Mouse (Mus musculus) kidney, postnatal 4 days (tissue): Measurements from ENCODE around the gene Wdr90.

ENCODE experiments used
- DNase-seq, 2 experiments: peaks; one replicate each; pipeline ENCODE4 v3.0.0; 2021; ENCODE audit warnings: mixed read lengths in 2 of 2

The Wdr90 gene

DNA sequence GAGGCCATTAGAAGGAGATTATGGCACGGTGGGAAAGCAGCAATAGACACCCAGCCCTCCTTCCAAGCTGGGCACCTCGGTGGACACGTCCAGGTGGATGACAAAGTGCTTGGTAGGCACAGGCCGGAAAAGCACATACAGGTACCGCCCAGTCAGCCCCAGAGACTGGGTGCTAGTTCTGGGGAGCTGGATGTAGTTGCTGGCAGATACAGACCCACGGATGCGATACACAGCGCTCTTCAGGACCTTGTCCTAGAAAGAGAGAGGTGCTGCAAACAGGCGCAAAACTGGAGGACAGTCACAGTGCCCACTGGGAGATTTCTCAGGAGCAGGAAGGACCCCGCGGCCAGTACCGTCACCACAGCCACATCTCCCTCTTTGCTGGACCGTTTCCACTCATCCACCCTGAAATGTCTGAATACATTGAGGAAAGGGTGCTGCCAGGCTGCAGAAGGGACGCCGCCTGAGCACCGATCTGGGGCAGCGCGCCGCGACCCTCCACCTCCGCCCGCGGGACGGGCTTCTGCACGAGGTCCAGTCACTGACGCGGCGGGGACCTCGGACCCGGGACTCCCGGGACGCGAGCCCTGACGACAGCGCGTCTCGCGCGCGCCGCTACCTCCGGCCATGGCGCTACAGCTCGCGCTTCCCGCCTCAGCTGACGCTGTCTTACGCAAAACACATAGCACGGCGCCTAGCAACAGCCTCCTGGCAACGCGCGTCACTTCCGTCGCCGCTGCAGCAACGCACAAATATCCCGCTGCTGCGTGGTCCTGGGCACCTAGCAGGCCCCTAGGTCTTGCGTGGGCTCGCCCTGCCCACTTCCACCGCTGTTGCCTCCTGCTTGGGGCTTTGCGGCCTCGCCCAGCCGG, at the start of gene Wdr90:
Wdr90 (minus strand) TSS at position 670 of the 872 bp plus-strand sequence.
- peak; percentile 93 to 95 for DNase-seq

GRCm38 (mm10) chr17:25907640-25908039, 46.3 kb upstream of the Wdr90 start:
- no peak for DNase-seq

DNA sequence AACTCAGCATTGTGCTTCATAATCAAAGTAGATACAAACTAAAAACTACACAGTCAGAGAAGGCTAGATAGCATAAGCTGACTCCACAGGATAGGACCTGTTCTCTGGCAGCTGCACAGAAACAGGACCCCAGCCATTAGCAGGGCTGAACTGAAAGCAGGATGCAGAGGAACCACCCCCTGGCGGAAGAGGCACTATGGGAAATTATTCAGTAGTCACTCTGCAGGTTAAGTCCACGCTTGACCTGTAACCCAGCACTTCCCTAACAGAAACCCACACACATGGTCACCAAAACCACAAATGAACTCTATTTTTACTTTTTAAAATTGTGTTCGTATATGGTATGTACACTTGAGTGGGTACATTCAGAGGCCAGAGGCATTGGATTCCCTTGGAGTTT, 41.8 kb upstream of the Wdr90 start:
- DNase-seq, result no peak

DNA sequence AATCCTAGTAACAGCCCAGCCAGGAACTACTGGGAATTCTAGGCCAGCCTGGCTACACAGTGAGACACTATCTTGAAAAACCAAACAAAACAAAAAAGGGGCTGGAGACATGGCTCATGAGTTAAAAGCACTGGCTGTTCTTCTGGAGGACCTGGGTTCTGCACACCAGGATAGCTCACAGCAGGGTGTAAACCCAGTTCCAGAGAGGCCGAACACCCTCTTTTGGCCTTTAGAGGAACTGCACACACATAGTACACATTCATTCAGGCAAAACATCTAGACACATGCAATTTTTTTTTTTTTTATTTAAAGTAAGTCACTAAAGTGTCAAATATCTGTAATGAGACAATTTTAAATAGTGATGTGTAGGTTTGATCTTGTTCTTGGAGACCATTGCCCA, 38.9 kb upstream of the Wdr90 start:
- no peak for DNase-seq

GRCm38 (mm10) chr17:25895891-25896290, 34.6 kb upstream of the Wdr90 start:
- DNase-seq, result peak in 1 of 2 experiments; percentile 30

GRCm38 (mm10) chr17:25895415-25895814, 34.1 kb upstream of the Wdr90 start:
- DNase-seq, result peak; percentile 70 to 77

GRCm38 (mm10) chr17:25893975-25894617, 32.8 kb upstream of the Wdr90 start:
- DNase-seq, result peak; percentile 76 to 83

- DNase-seq, result no peak
These were observed 27.5 kb upstream of the Wdr90 start for GRCm38 (mm10) chr17:25888837-25889236.

GRCm38 (mm10) chr17:25887467-25887866, 26.2 kb upstream of the Wdr90 start:
- DNase-seq, result no peak

GRCm38 (mm10) chr17:25886806-25887205, 25.5 kb upstream of the Wdr90 start:
- DNase-seq, result no peak

GRCm38 (mm10) chr17:25885636-25886035, 24.3 kb upstream of the Wdr90 start:
- DNase-seq, result peak in 1 of 2 experiments; percentile 56

- no peak for DNase-seq
These were observed 22.5 kb upstream of the Wdr90 start for GRCm38 (mm10) chr17:25883824-25884223.

DNA sequence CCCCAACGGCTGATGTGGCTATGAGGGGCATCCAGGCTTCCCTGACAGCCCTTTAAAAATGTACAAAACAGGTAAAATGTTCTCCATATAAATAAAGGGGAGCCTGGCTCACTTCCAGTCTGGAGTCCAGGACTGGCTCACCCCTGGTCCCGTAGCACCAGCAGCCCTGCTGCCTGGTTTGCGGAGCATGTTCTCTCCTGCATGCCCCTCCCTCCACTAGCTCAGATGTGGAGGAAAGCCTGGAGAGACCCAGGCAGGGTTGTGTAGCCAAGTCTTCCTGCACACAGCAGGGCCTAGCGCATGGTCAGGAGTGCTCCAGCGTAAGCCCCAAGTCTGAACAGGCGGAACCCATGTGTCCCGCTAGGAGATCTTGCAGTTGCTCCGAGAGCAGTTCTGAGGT, 22.0 kb upstream of the Wdr90 start:
- no peak for DNase-seq

GRCm38 (mm10) chr17:25882306-25882705, 21.0 kb upstream of the Wdr90 start:
- DNase-seq, result no peak

- DNase-seq, result no peak
These were observed 20.4 kb upstream of the Wdr90 start for GRCm38 (mm10) chr17:25881691-25882090.

DNA sequence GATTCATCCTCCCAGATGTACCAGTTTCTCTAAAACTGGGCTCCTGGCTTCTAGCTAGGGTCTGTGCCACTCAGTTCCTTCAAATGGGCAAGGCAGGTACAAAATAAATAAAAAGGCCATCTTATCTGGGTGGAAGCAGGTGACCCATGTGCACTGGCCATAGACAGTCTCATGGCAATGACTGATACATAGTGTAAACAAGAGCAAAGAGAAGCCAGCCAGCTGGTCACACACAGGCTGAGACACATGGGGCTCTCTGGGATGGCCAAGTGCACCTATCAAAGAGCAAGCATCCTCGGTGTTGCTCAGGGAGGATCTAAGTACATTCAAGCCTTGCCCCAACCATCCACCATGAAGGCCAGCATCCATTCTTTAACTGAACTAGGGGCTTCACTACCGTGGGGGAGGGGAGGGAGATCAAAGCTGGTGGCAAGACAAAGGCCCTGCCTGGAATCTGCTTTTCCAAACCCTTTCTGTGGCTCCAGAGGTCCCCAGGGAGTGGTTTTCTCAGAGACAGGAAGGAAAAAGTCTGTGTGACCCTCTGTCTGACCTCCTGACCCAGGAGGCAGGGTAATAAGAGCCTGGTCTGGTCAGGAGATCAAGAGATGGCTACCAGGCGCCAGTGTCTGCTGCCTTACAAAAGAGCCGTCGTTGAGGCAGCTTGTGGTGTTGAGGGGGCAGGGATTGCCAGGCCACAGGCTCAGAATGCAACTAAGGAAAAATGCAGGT, 19.8 kb upstream of the Wdr90 start:
- DNase-seq, result peak in 1 of 2 experiments; percentile 33

- no peak for DNase-seq
These were observed 19.1 kb upstream of the Wdr90 start, which contains the start of gene Wfikkn1 for GRCm38 (mm10) chr17:25880196-25880910. TSS of gene Wfikkn1 (minus strand) at chr17:25880858.

- DNase-seq, result no peak
These were observed 18.4 kb upstream of the Wdr90 start for GRCm38 (mm10) chr17:25879750-25880149.

DNA sequence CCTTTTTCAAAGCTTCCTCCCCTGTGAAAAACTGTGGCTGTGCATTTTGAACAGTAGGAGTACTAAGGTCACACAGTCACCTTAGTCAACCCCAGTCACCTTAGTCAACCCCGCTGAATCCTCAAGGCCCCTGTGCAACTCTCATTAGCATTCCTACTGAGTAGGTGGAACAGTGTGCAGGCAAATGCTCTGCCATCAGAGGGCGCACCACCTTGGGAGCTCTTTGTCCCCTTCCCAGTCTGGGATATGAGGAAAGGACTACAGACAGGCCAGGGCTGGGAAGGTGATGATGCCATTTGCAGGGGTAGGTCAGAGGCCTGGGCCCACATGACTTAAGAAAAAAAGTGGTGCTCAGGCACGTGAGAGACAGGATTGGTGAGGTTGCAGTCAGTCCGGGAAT, 18.0 kb upstream of the Wdr90 start:
- DNase-seq, result peak; percentile 68 to 72

- DNase-seq, result no peak
These were observed 17.4 kb upstream of the Wdr90 start for GRCm38 (mm10) chr17:25878611-25879180.

DNA sequence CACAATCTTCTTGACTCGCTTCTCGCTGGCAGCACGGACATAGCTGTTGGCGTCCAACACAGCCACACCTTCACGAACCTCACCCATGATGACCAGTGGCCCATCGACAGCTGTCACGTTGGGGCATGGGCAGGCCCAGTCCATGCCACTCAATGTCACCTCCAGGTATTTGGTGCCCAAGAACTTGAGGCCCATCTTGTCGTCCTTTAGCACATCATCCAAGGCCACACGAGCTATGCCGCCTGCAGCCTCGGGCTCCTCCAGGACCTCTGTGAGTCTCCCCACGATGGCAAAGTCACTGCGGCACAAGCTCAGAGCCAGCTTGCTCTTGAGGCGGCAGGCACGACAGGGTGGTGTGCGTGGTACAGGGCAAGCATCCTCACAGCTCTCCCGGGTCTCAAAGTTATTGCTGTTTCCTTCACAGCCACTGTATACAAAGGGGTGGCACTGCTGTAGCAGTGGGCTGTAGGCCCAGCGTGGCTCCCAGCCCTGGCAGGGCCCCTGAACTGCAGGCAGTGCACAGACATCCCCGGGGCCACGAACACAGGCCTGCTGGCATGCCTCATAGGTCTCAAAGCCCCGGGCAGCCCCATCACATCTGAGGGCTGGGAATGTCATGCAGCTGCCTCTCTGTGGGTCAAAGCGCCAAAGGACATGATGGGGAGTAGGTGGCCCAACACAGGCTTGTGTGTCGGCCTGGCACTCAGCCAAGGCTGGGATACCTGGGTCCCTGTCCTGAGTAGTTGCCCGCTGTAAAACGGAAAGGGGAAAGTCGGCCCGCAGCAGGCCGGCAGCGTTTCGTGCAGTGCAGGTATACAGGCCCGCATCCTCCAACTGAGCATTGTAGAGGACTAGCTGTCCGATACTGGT, 16.7 kb upstream of the Wdr90 start:
- no peak for DNase-seq
